23 mouse cellular contexts compared by ENCODE assay signal in genomic region chr13:41701345-41701744, GRCm38 (mm10).
"Had no signal": no experiment of that assay in that cellular context is flagged by ENCODE, and none has a peak within 500 bp of the region (broad histone marks: within the 10 kb centered on the region; RNA-seq: fewer than 3 reads in every experiment).

No protein-coding gene starts in this region.

- H3K36me3 ChIP-seq: limb, embryonic 10.5 days; limb, embryonic 13.5 days; liver, embryonic 12.5 days; liver, embryonic 15.5 days; lung, embryonic 15.5 days; midbrain, embryonic 10.5 days; neural tube, embryonic 12.5 days; neural tube, embryonic 15.5 days; stomach, embryonic 15.5 days had no signal

- H3K27me3 ChIP-seq: limb, embryonic 13.5 days; liver, embryonic 12.5 days; liver, embryonic 15.5 days; lung, embryonic 15.5 days; megakaryocyte, embryonic 14.5 days; neural tube, embryonic 12.5 days; neural tube, embryonic 15.5 days; stomach, embryonic 15.5 days had no signal

- H3K4me3 ChIP-seq: layer of hippocampus, adult 2 months; limb, embryonic 10.5 days; limb, embryonic 13.5 days; liver, embryonic 12.5 days; liver, embryonic 15.5 days; lung, embryonic 15.5 days; megakaryocyte, embryonic 14.5 days; midbrain, embryonic 10.5 days; neural tube, embryonic 12.5 days; neural tube, embryonic 15.5 days; stomach, embryonic 15.5 days had no signal

- H3K4me2 ChIP-seq: limb, embryonic 13.5 days; liver, embryonic 12.5 days; liver, embryonic 15.5 days; lung, embryonic 15.5 days; neural tube, embryonic 12.5 days; neural tube, embryonic 15.5 days; stomach, embryonic 15.5 days had no signal

- H3K9me3 ChIP-seq: limb, embryonic 10.5 days; limb, embryonic 13.5 days; liver, embryonic 12.5 days; liver, embryonic 15.5 days; lung, embryonic 15.5 days; midbrain, embryonic 10.5 days; neural tube, embryonic 12.5 days; neural tube, embryonic 15.5 days; stomach, embryonic 15.5 days had no signal

- ATAC-seq: liver, embryonic 12.5 days had no signal

- H3K9ac ChIP-seq: limb, embryonic 13.5 days; liver, embryonic 12.5 days; liver, embryonic 15.5 days; lung, embryonic 15.5 days; neural tube, embryonic 12.5 days; neural tube, embryonic 15.5 days; stomach, embryonic 15.5 days had no signal

- H3K4me1 ChIP-seq: liver, embryonic 12.5 days; liver, embryonic 15.5 days; midbrain, embryonic 10.5 days; neural tube, embryonic 12.5 days; neural tube, embryonic 15.5 days had no signal

- H3K27ac ChIP-seq: kidney, postnatal 0 days; layer of hippocampus, adult 2 months; limb, embryonic 10.5 days; limb, embryonic 13.5 days; liver, embryonic 12.5 days; liver, embryonic 15.5 days; lung, embryonic 15.5 days; midbrain, embryonic 10.5 days; neural tube, embryonic 12.5 days; neural tube, embryonic 15.5 days; stomach, embryonic 15.5 days had no signal

- DNase-seq: kidney, postnatal 25 days; layer of hippocampus, adult 9-11 months; liver; lung, adult 18-20 months; lung, postnatal 10 days; lung, postnatal 36 days; midbrain, embryonic 14.5 days; right cerebral cortex, adult 18-20 months; right cerebral cortex, postnatal 25 days; spleen, adult 18-20 months; thymus, postnatal 25 days had no signal
